Mouse (Mus musculus): ENCODE measurements around the gene Rtn4rl1. TPM values are rescaled to one million over a fixed set of nuclear protein-coding genes. Genes with fewer than 3 reads are reported as not detected.

Rtn4rl1 gene
- polyA plus RNA-seq (2014; fragmentation: Illumina TruSeq; extraction: RNeasy Lipid Tissue Mini Kit (QIAGEN cat#74804); ENCODE audit: insufficient read depth, low read depth, low replicate concordance): 5.8 TPM

GRCm38 (mm10) chr11:75193256-75194071 lies at the start of gene Rtn4rl1:
Rtn4rl1 (plus strand) TSS chr11:75193783.

GRCm38 (mm10) chr11:75169405-75170080 lies 24.0 kb upstream of the Rtn4rl1 start, which contains the start of gene Hic1:
Hic1 (minus strand) TSS chr11:75169519.

GRCm38 (mm10) chr11:75178672-75179208 lies 14.8 kb upstream of the Rtn4rl1 start, which contains the start of gene Ovca2:
Ovca2 (minus strand) TSS chr11:75178835.

GRCm38 (mm10) chr11:75190905-75191441 lies 2.6 kb upstream of the Rtn4rl1 start, which contains the start of gene Dph1:
Dph1 (minus strand) TSS chr11:75191241.

Other genes with a start within 250 kb of the Rtn4rl1 start
- gene Hic1, start 24.3 kb upstream of the Rtn4rl1 start, polyA plus RNA-seq (2014; fragmentation: Illumina TruSeq; extraction: RNeasy Lipid Tissue Mini Kit (QIAGEN cat#74804); ENCODE audit: insufficient read depth, low read depth, low replicate concordance): 6.4 TPM
- gene Ovca2, start 14.9 kb upstream of the Rtn4rl1 start, polyA plus RNA-seq (2014; fragmentation: Illumina TruSeq; extraction: RNeasy Lipid Tissue Mini Kit (QIAGEN cat#74804); ENCODE audit: insufficient read depth, low read depth, low replicate concordance): 12.3 TPM
- gene Dph1, start 2.5 kb upstream of the Rtn4rl1 start, polyA plus RNA-seq (2014; fragmentation: Illumina TruSeq; extraction: RNeasy Lipid Tissue Mini Kit (QIAGEN cat#74804); ENCODE audit: insufficient read depth, low read depth, low replicate concordance): 4.7 TPM
- 27.4 TPM for gene Rpa1, start 154.5 kb downstream of the Rtn4rl1 start, polyA plus RNA-seq (2014; fragmentation: Illumina TruSeq; extraction: RNeasy Lipid Tissue Mini Kit (QIAGEN cat#74804); ENCODE audit: insufficient read depth, low read depth, low replicate concordance)
- gene Smyd4, start 154.7 kb downstream of the Rtn4rl1 start, polyA plus RNA-seq (2014; fragmentation: Illumina TruSeq; extraction: RNeasy Lipid Tissue Mini Kit (QIAGEN cat#74804); ENCODE audit: insufficient read depth, low read depth, low replicate concordance): 2.6 TPM
- gene Serpinf1, start 228.9 kb downstream of the Rtn4rl1 start, polyA plus RNA-seq (2014; fragmentation: Illumina TruSeq; extraction: RNeasy Lipid Tissue Mini Kit (QIAGEN cat#74804); ENCODE audit: insufficient read depth, low read depth, low replicate concordance): 48.5 TPM
- gene Serpinf2, start 245.8 kb downstream of the Rtn4rl1 start, polyA plus RNA-seq (2014; fragmentation: Illumina TruSeq; extraction: RNeasy Lipid Tissue Mini Kit (QIAGEN cat#74804); ENCODE audit: insufficient read depth, low read depth, low replicate concordance): 0.24 TPM